8 mouse cellular contexts compared by ENCODE assay signal in the genomic region with DNA sequence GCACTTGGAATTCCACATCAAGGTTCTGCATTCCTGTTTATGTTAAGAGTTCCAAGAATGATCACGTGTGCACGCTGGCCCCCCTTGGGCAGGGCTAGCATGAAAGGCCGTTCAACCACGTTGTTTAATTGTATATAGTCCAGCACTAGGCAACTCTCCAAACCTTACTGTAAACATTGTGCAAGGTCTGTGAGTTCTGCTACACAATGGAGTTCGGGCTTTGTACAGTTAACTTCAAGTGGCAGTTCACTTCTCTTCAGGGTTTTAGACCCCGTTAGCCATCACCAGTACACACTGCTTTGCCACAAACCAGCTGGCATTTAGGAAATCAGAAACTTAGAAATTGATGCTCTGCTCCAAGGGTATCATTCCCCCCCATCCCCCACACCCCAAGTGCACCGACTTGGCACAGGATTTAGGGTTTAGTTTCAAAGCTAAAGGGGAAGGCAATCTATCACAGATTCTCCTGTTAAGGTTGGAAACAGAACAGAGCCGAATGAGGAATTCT. TPM values are rescaled to one million over a fixed set of nuclear protein-coding genes. Genes with fewer than 3 reads are reported as not detected.
DNase-seq lines count a peak whose midpoint lies in the region; ATAC-seq and TF ChIP-seq lines count a peak whose summit lies in the region.

No protein-coding gene starts in this region.

- peak; percentile 33; the same call in 1 of the 2 replicates for ATAC-seq in granulocyte monocyte progenitor cell, adult 5-6 weeks (replicated peaks; ENCODE audit: poor library complexity, severe bottlenecking)
- peak; percentile 67 for ATAC-seq in liver, embryonic 11.5 days (replicated peaks; ENCODE audit: low FRiP score)
- peak; percentile 94 for ATAC-seq in stomach, embryonic 14.5 days (ENCODE audit: insufficient number of reproducible peaks, insufficient read depth, low FRiP score, low read depth)

- H3K4me2 ChIP-seq in liver, embryonic 11.5 days: peak overlapping the region; percentile 26
- H3K4me2 ChIP-seq in stomach, embryonic 14.5 days (replicated peaks; ENCODE audit: low read depth, low read length): peak overlapping the region; percentile 38

- 56% methylated on average over 8 of the region's 8 CpGs for WGBS in liver, embryonic 11.5 days
- 12% methylated on average over 8 of the region's 8 CpGs for WGBS in stomach, embryonic 14.5 days

- no peak for DNase-seq in testis, postnatal 14 days (ENCODE audit: low spot score)
- DNase-seq in liver, embryonic 11.5 days (ENCODE audit: low spot score): no peak
- no peak for DNase-seq in thymus, postnatal 4 days
- no peak for DNase-seq in thymus, postnatal 25 days
- DNase-seq in left cerebral cortex, postnatal 25 days (ENCODE audit: low spot score in 2 of 2): no peak

- intact Hi-C loops in left cerebral cortex, postnatal 25 days (cut with DNase I): no loop called here

- TF ChIP-seq POLR2A in testis, adult 2 months (IDR thresholded peaks at IDR 0.05; ENCODE audit: control insufficient read depth, low read depth, low read length): no peak

- H3K4me3 ChIP-seq in testis, adult 2 months (ENCODE audit: control insufficient read depth, low read depth, low read length): no peak overlapping the region
- H3K4me3 ChIP-seq in liver, embryonic 11.5 days (ENCODE audit: low read depth, low read length): no peak overlapping the region
- peak overlapping the region; percentile 15 for H3K4me3 ChIP-seq in stomach, embryonic 14.5 days (ENCODE audit: low read depth, low read length)

- H3K36me3 ChIP-seq in testis, adult 2 months (ENCODE audit: control insufficient read depth, insufficient read depth, low read length): no peaks in the 10 kb centered on the region
- no peaks in the 10 kb centered on the region for H3K36me3 ChIP-seq in liver, embryonic 11.5 days (ENCODE audit: control insufficient read depth, insufficient read depth, low read length)
- H3K36me3 ChIP-seq in stomach, embryonic 14.5 days (ENCODE audit: control insufficient read depth, insufficient read depth, low read length): no peaks in the 10 kb centered on the region

- no peaks in the 10 kb centered on the region for H3K27me3 ChIP-seq in testis, adult 2 months (ENCODE audit: control insufficient read depth, insufficient read depth, low read length)
- no peaks in the 10 kb centered on the region for H3K27me3 ChIP-seq in liver, embryonic 11.5 days (replicated peaks; ENCODE audit: control insufficient read depth, insufficient read depth, low read length)
- no peaks in the 10 kb centered on the region for H3K27me3 ChIP-seq in stomach, embryonic 14.5 days (ENCODE audit: control insufficient read depth, insufficient read depth, low read length)

- no peaks in the 10 kb centered on the region for H3K4me1 ChIP-seq in testis, adult 2 months (ENCODE audit: control insufficient read depth, insufficient read depth, low read length)
- H3K4me1 ChIP-seq in liver, embryonic 11.5 days (replicated peaks; ENCODE audit: control insufficient read depth, insufficient read depth, low read length): peaks cover 4% of the 10 kb centered on the region; the same call in 1 of the 2 replicates
- peaks cover 5% of the 10 kb centered on the region; the same call in 1 of the 2 replicates for H3K4me1 ChIP-seq in stomach, embryonic 14.5 days (ENCODE audit: control insufficient read depth, insufficient read depth, low read length)

- no peak overlapping the region for H3K9ac ChIP-seq in liver, embryonic 11.5 days (ENCODE audit: low read depth, low read length)
- no peak overlapping the region for H3K9ac ChIP-seq in stomach, embryonic 14.5 days (replicated peaks; ENCODE audit: low read depth, low read length)

- H3K27ac ChIP-seq in testis, adult 2 months (ENCODE audit: control insufficient read depth, insufficient read depth, low read depth, low read length): peak overlapping the region; percentile 42; the same call in 1 of the 2 replicates
- H3K27ac ChIP-seq in liver, embryonic 11.5 days (ENCODE audit: low read depth, low read length): 0 out of 2 replicates have a peak overlapping the region, but pooled peaks have one; percentile 32
- peak overlapping the region; percentile 78 for H3K27ac ChIP-seq in stomach, embryonic 14.5 days (ENCODE audit: low read length)

- no peaks in the 10 kb centered on the region for H3K9me3 ChIP-seq in liver, embryonic 11.5 days (ENCODE audit: control insufficient read depth, low read length)
- H3K9me3 ChIP-seq in stomach, embryonic 14.5 days (ENCODE audit: control insufficient read depth, low read depth, low read length): no peaks in the 10 kb centered on the region

- TF ChIP-seq CTCF in testis, adult 2 months (IDR thresholded peaks at IDR 0.05; ENCODE audit: control insufficient read depth, insufficient read depth, insufficient replicate concordance, low read depth, low read length): no peak

RNA-seq across cellular contexts. Expression of a gene that starts 22.5 kb away (rescaled TPM):
- 284 and 297 TPM in 2 replicates for polyA plus RNA-seq in testis, adult 2 months (2012; rRNA removed)
- 22.6 and 30.9 TPM in 2 replicates for total RNA-seq in granulocyte monocyte progenitor cell, adult 5-6 weeks (2014; fragmentation: Nextera tagmentation)
- 23.4 and 27.5 TPM in 2 replicates for total RNA-seq in granulocyte monocyte progenitor cell, adult 5-6 weeks (2017)
- polyA plus RNA-seq in liver, embryonic 11.5 days (2014; fragmentation: Nextera tagmentation; extraction: Ambion mirVana): 71.4 and 80.8 TPM in 2 replicates
- polyA plus RNA-seq in stomach, embryonic 14.5 days (2014; fragmentation: Nextera tagmentation; extraction: Ambion mirVana): 138 and 146 TPM in 2 replicates
- 10 to 100 TPM; 18.9 to 23.6 TPM for total RNA-seq in left cerebral cortex, postnatal 25 days (2021)

Comparison
In these comparisons a context has a peak if more than half of its experiments do, and no peak if none do; other contexts are left out.
1. ATAC-seq: peak in every context shown above with its lines; median percentile 94 in stomach, embryonic 14.5 days; 67 in liver, embryonic 11.5 days; 33 in granulocyte monocyte progenitor cell, adult 5-6 weeks.